Mouse (Mus musculus) CH12.LX (cell line): ENCODE results near the gene Zbtb8b. TPM values are rescaled to one million over a fixed set of nuclear protein-coding genes. Genes with fewer than 3 reads are reported as not detected.

ENCODE experiments used
- DNase-seq: peaks from one replicate; pipeline ENCODE4 v3.0.0-alpha.2; 2013; ENCODE audit errors: extremely low read depth
- H3K27ac ChIP-seq: 2 replicates; pipeline ENCODE4 v1.5.1; 2012; ENCODE audit warnings: low read depth, mild to moderate bottlenecking, control low read depth, moderate library complexity; ENCODE audit not compliant: insufficient read depth
- H3K27me3 ChIP-seq: replicated peaks from 2 replicates; pipeline ENCODE3; 2012; ENCODE audit warnings: inconsistent platforms
- H3K36me3 ChIP-seq, 2 experiments: replicated peaks in 1 of 2; 2 replicates each; pipeline versions ENCODE3 to v1.6.1; 2012; ENCODE audit warnings: inconsistent platforms in 1 of 2, low read length in 1 of 2, mild to moderate bottlenecking in 1 of 2, mixed read lengths in 1 of 2, moderate library complexity in 1 of 2; ENCODE audit not compliant: control insufficient read depth in 1 of 2, insufficient read depth in 1 of 2
- H3K4me1 ChIP-seq, 2 experiments: 2 replicates each; pipeline ENCODE4 v1.6.1; 2012; ENCODE audit warnings: inconsistent platforms in 1 of 2, moderate library complexity in 1 of 2; ENCODE audit not compliant: insufficient read depth in 2 of 2, control insufficient read depth in 1 of 2
- H3K4me2 ChIP-seq: 2 replicates; pipeline ENCODE4 v1.6.1; 2012; ENCODE audit warnings: low read depth, mild to moderate bottlenecking, control low read depth; ENCODE audit not compliant: poor library complexity, insufficient read depth, severe bottlenecking
- H3K4me3 ChIP-seq, 3 experiments: fragments of 150-350 bp in 1 of 3; sonication (generic) in 1 of 3; replicated peaks in 1 of 3; 2 replicates each; pipeline versions ENCODE3 to v1.5.1; 2011 to 2012; ENCODE audit warnings: low read depth in 2 of 3, low read length in 2 of 3, mild to moderate bottlenecking in 2 of 3, moderate library complexity in 2 of 3, control low read depth in 1 of 3, improper control_type of control experiment in 1 of 3, inconsistent platforms in 1 of 3, mixed read lengths in 1 of 3; ENCODE audit not compliant: poor library complexity in 1 of 3
- H3K79me2 ChIP-seq: replicated peaks from 2 replicates; pipeline ENCODE4 v1.6.1; 2012; ENCODE audit warnings: mild to moderate bottlenecking, moderate library complexity; ENCODE audit not compliant: control insufficient read depth, poor library complexity, insufficient read depth, severe bottlenecking; ENCODE audit errors: extremely low read depth
- H3K9ac ChIP-seq: 2 replicates; pipeline ENCODE4 v1.6.1; 2012; ENCODE audit warnings: low read depth, mild to moderate bottlenecking, control low read depth, moderate library complexity; ENCODE audit not compliant: insufficient read depth
- H3K9me3 ChIP-seq: replicated peaks from 2 replicates; pipeline ENCODE3; 2012; ENCODE audit warnings: low read length, inconsistent platforms, mixed read lengths
- BHLHE40 ChIP-seq: IDR thresholded peaks from 2 replicates; pipeline ENCODE4 v1.6.1; 2011; ENCODE audit warnings: mild to moderate bottlenecking, low read depth, low read length, improper control_type of control experiment
- CHD1 ChIP-seq: IDR thresholded peaks from 2 replicates; pipeline ENCODE4 v1.6.1; 2012; ENCODE audit warnings: low read depth, low read length, improper control_type of control experiment, inconsistent platforms
- CHD2 ChIP-seq: IDR thresholded peaks from 2 replicates; pipeline ENCODE4 v1.6.1; 2011; ENCODE audit warnings: low read length, improper control_type of control experiment
- CTCF ChIP-seq, 2 experiments: IDR thresholded peaks in 1 of 2; conservative IDR thresholded peaks in 1 of 2; 2 replicates each; pipeline ENCODE4 v1.5.1; 2011 to 2012; ENCODE audit warnings: low read depth in 2 of 2, low read length in 2 of 2, improper control_type of control experiment in 1 of 2, inconsistent platforms in 1 of 2, mild to moderate bottlenecking in 1 of 2, moderate library complexity in 1 of 2
- E2F4 ChIP-seq: IDR thresholded peaks from 2 replicates; pipeline ENCODE4 v1.6.1; 2011; ENCODE audit warnings: low read depth, low read length, improper control_type of control experiment; ENCODE audit not compliant: insufficient replicate concordance
- ELF1 ChIP-seq: IDR thresholded peaks from 2 replicates; pipeline ENCODE4 v1.6.1; 2014; ENCODE audit warnings: low read depth, mild to moderate bottlenecking, inconsistent platforms, low read length, improper control_type of control experiment
- EP300 ChIP-seq: IDR thresholded peaks from 2 replicates; pipeline ENCODE4 v1.6.1; 2011; ENCODE audit warnings: low read length, improper control_type of control experiment
- ETS1 ChIP-seq: conservative IDR thresholded peaks from 2 replicates; pipeline ENCODE4 v1.6.1; 2012; ENCODE audit warnings: low read depth, mild to moderate bottlenecking, inconsistent platforms, low read length, improper control_type of control experiment, moderate library complexity
- GABPA ChIP-seq: IDR thresholded peaks from 2 replicates; pipeline ENCODE4 v1.6.1; 2012; ENCODE audit warnings: low read depth, low read length, improper control_type of control experiment, inconsistent platforms; ENCODE audit not compliant: insufficient replicate concordance
- HCFC1 ChIP-seq: IDR thresholded peaks from 2 replicates; pipeline ENCODE4 v1.6.1; 2012; ENCODE audit warnings: low read depth, mild to moderate bottlenecking, inconsistent platforms, low read length, improper control_type of control experiment
- IRF4 ChIP-seq: IDR thresholded peaks from 2 replicates; pipeline ENCODE4 v1.6.1; 2014; ENCODE audit warnings: low read depth, mild to moderate bottlenecking, inconsistent platforms, low read length, improper control_type of control experiment
- JUN ChIP-seq: IDR thresholded peaks from 2 replicates; pipeline ENCODE4 v1.6.1; 2011; ENCODE audit warnings: low read depth, mild to moderate bottlenecking, low read length, improper control_type of control experiment, moderate library complexity; ENCODE audit not compliant: insufficient read depth
- JUND ChIP-seq: conservative IDR thresholded peaks from 2 replicates; pipeline ENCODE4 v1.6.1; 2011; ENCODE audit warnings: low read depth, low read length, improper control_type of control experiment
- KAT2A ChIP-seq: IDR thresholded peaks from 2 replicates; pipeline ENCODE4 v1.6.1; 2012; ENCODE audit warnings: low read length, improper control_type of control experiment, inconsistent platforms; ENCODE audit not compliant: insufficient replicate concordance
- MAFK ChIP-seq: IDR thresholded peaks from 2 replicates; pipeline ENCODE4 v1.6.1; 2011; ENCODE audit warnings: low read length, improper control_type of control experiment; ENCODE audit not compliant: insufficient replicate concordance
- MAX ChIP-seq: IDR thresholded peaks from 2 replicates; pipeline ENCODE4 v1.6.1; 2011; ENCODE audit warnings: low read length, improper control_type of control experiment
- MAZ ChIP-seq: IDR thresholded peaks from 2 replicates; pipeline ENCODE4 v1.6.1; 2012; ENCODE audit warnings: low read depth, mild to moderate bottlenecking, inconsistent platforms, low read length, improper control_type of control experiment, moderate library complexity
- MEF2A ChIP-seq: IDR thresholded peaks from 2 replicates; pipeline ENCODE4 v1.6.1; 2014; ENCODE audit warnings: low read depth, mild to moderate bottlenecking, inconsistent platforms, low read length, improper control_type of control experiment, borderline replicate concordance
- MXI1 ChIP-seq: IDR thresholded peaks from 2 replicates; pipeline ENCODE4 v1.6.1; 2011; ENCODE audit warnings: mild to moderate bottlenecking, low read depth, low read length, improper control_type of control experiment
- MYC ChIP-seq: IDR thresholded peaks from 2 replicates; pipeline ENCODE4 v1.6.1; 2011; ENCODE audit warnings: low read depth, mild to moderate bottlenecking, improper control_type of control experiment, low read length
- NELFE ChIP-seq: IDR thresholded peaks from 2 replicates; pipeline ENCODE4 v1.6.1; 2011; ENCODE audit warnings: low read depth, low read length, improper control_type of control experiment
- NRF1 ChIP-seq: IDR thresholded peaks from 2 replicates; pipeline ENCODE4 v1.6.1; 2014; ENCODE audit warnings: low read depth, mild to moderate bottlenecking, inconsistent platforms, low read length, improper control_type of control experiment, moderate library complexity
- PAX5 ChIP-seq: IDR thresholded peaks from 2 replicates; pipeline ENCODE4 v1.6.1; 2012; ENCODE audit warnings: low read length, inconsistent platforms, mixed read lengths
- POLR2A ChIP-seq: IDR thresholded peaks from 2 replicates; pipeline ENCODE4 v1.6.1; 2011; ENCODE audit warnings: low read depth, mild to moderate bottlenecking, improper control_type of control experiment, low read length
- POLR2AphosphoS2 ChIP-seq: IDR thresholded peaks from 2 replicates; pipeline ENCODE4 v1.6.1; 2011; ENCODE audit warnings: low read depth, low read length, improper control_type of control experiment
- RAD21 ChIP-seq: IDR thresholded peaks from 2 replicates; pipeline ENCODE4 v1.6.1; 2011; ENCODE audit warnings: low read depth, mild to moderate bottlenecking, low read length, improper control_type of control experiment, moderate library complexity
- RCOR1 ChIP-seq: conservative IDR thresholded peaks from 2 replicates; pipeline ENCODE4 v1.6.1; 2012; ENCODE audit warnings: low read depth, mild to moderate bottlenecking, inconsistent platforms, low read length, improper control_type of control experiment
- SIN3A ChIP-seq: IDR thresholded peaks from 2 replicates; pipeline ENCODE4 v1.6.1; 2012; ENCODE audit warnings: low read length, improper control_type of control experiment, inconsistent platforms
- SMC3 ChIP-seq: IDR thresholded peaks from 2 replicates; pipeline ENCODE4 v1.6.1; 2011; ENCODE audit warnings: low read depth, low read length, improper control_type of control experiment
- TBP ChIP-seq: conservative IDR thresholded peaks from 2 replicates; pipeline ENCODE4 v1.6.1; 2011; ENCODE audit warnings: low read depth, low read length, improper control_type of control experiment
- TCF12 ChIP-seq: IDR thresholded peaks from 2 replicates; pipeline ENCODE4 v1.6.1; 2014; ENCODE audit warnings: low read depth, mild to moderate bottlenecking, inconsistent platforms, low read length, improper control_type of control experiment
- UBTF ChIP-seq: IDR thresholded peaks from 2 replicates; pipeline ENCODE4 v1.6.1; 2012; ENCODE audit warnings: low read depth, mild to moderate bottlenecking, inconsistent platforms, low read length, improper control_type of control experiment, moderate library complexity
- USF1 ChIP-seq: IDR thresholded peaks from 2 replicates; pipeline ENCODE4 v1.6.1; 2014; ENCODE audit warnings: low read depth, mild to moderate bottlenecking, inconsistent platforms, low read length, improper control_type of control experiment
- USF2 ChIP-seq: conservative IDR thresholded peaks from 2 replicates; pipeline ENCODE4 v1.6.1; 2011; ENCODE audit warnings: low read depth, low read length, improper control_type of control experiment
- ZC3H11A ChIP-seq: IDR thresholded peaks from 2 replicates; pipeline ENCODE4 v1.6.1; 2012; ENCODE audit warnings: low read depth, mild to moderate bottlenecking, inconsistent platforms, low read length, improper control_type of control experiment
- ZKSCAN1 ChIP-seq: IDR thresholded peaks from 2 replicates; pipeline ENCODE4 v1.6.1; 2012; ENCODE audit warnings: low read depth, inconsistent platforms, low read length, improper control_type of control experiment, borderline replicate concordance
- ZMIZ1 ChIP-seq: IDR thresholded peaks from 2 replicates; pipeline ENCODE4 v1.6.1; 2012; ENCODE audit warnings: low read depth, mild to moderate bottlenecking, inconsistent platforms, low read length, improper control_type of control experiment
- ZNF384 ChIP-seq: IDR thresholded peaks from 2 replicates; pipeline ENCODE4 v1.6.1; 2012; ENCODE audit warnings: low read depth, low read length, improper control_type of control experiment, inconsistent platforms
- dilution Hi-C: fragments of 300-500 bp; cut with MboI; formaldehyde crosslinking; loops from 2 replicates; pipeline ENCODE4 v1.14.3; 2020; ENCODE audit warnings: low sequenced_read_pairs; ENCODE audit not compliant: extremely low pct_unique_long_range_greater_than_20kb, extremely low pct_ligation_motif_present
- in situ Hi-C: fragments of 300-500 bp; cut with MboI; formaldehyde crosslinking; loops from 3 replicates; pipeline ENCODE4 v1.14.3; 2019; ENCODE audit warnings: low sequenced_read_pairs, low pct_ligation_motif_present, low pct_unique_long_range_greater_than_20kb, mixed read lengths
- polyA plus RNA-seq: library from polyadenylated mRNA; unstranded; fragments of >175 nt; gene quantifications from 2 replicates; pipeline ENCODE4 v1.2.1, GENCODE M21; 2012; ENCODE audit warnings: low read depth; ENCODE audit not compliant: insufficient read length
- total RNA-seq, 2 experiments: library from RNA; depleted of rRNA; stranded (reverse); fragments of 300-350 nt in 1 of 2; fragments of >200 nt in 1 of 2; gene quantifications; 2 replicates each; pipeline ENCODE4 v1.2.3; 2012 to 2014

The Zbtb8b gene
- total and polyA plus RNA-seq, 3 experiments, result 0.04 TPM; not detected in 2

- Histone ChIP-seq H3K9me3 (no peaks in the 10 kb centered on the region), H3K27me3 (no peaks in the 10 kb centered on the region), H3K9ac (peak within 1 kb of the TSS; percentile 91), H3K36me3 (peaks cover 18 to 35% of the 10 kb centered on the region in 2 experiments), H3K4me3 (peak within 1 kb of the TSS; percentile 74 to 92 (median 81)), H3K27ac (peak within 1 kb of the TSS; percentile 78), H3K4me1 (peaks cover 3 to 35% of the 10 kb centered on the region in 2 experiments), H3K4me2 (peak within 1 kb of the TSS; percentile 99)
- in situ Hi-C loops, result no loop called here
- TF ChIP-seq NRF1 (peak; percentile 42), MYC (no peak), IRF4 (peak; percentile 69; the same call in 1 of the 2 replicates), POLR2A (peak; percentile 74), JUN (peak; percentile 82), GABPA (no peak), ZMIZ1 (peak; percentile 35; the same call in 1 of the 2 replicates), CHD2 (peak; percentile 48; the same call in 1 of the 2 replicates), POLR2AphosphoS2 (peak; percentile 48; the same call in 1 of the 2 replicates), HCFC1 (peak; percentile 82), E2F4 (peak; percentile 58; the same call in 1 of the 2 replicates), MAFK (no peak), MEF2A (0 out of 2 replicates have a peak, but pooled peaks have one; percentile 10), CHD1 (no peak), ETS1 (no peak), ELF1 (peak; percentile 90), UBTF (no peak), SMC3 (no peak), BHLHE40 (no peak; the same call in 1 of the 2 replicates), USF1 (no peak), ZKSCAN1 (no peak), CTCF (conservative IDR thresholded peaks at IDR 0.05 in 1 of 2, IDR thresholded peaks at IDR 0.05 in 1 of 2; ENCODE audit: low read depth in 2 of 2, low read length in 2 of 2) (no peak), USF2 (no peak), NELFE (peak; percentile 74), KAT2A (no peak), SIN3A (peak; percentile 50), PAX5 (no peak), TBP (no peak), EP300 (no peak), RAD21 (no peak), MXI1 (no peak; the same call in 1 of the 2 replicates), JUND (peak; percentile 65; the same call in 1 of the 2 replicates), ZNF384 (no peak), MAX (no peak), ZC3H11A (no peak), MAZ (peak; percentile 76), TCF12 (peak; percentile 50; the same call in 1 of the 2 replicates), RCOR1 (no peak)
- TF ChIP-seq, all 38 proteins: peak for 16
- peak; percentile 100 for DNase-seq
- dilution Hi-C loops, result no loop called here
- peaks cover 5% of the 10 kb centered on the region for H3K79me2 ChIP-seq
Observed at GRCm38 (mm10) chr4:129461183-129461960, 20.7 kb upstream of the Zbtb8b start, which contains the start of gene Bsdc1. Gene Bsdc1, plus strand, starts transcription at chr4:129461581.
